Mouse (Mus musculus) hindbrain, embryonic 15.5 days (tissue): ENCODE measurements around the gene Lmo7. TPM values are rescaled to one million over a fixed set of nuclear protein-coding genes. Genes with fewer than 3 reads are reported as not detected.

Experiments
- ATAC-seq: fragments of 200-750 bp; cut with Nextera tagmentation; 2 replicates; pipeline ENCODE4 v1.8.0; 2017; ENCODE audit warnings: low read depth, moderate number of reproducible peaks, moderate TSS enrichment; ENCODE audit not compliant: low FRiP score
- H3K27ac ChIP-seq: fragments of 300-500 bp; sonication (generic); replicated peaks from 2 replicates; pipeline ENCODE4 v1.5.1; 2015; ENCODE audit warnings: mild to moderate bottlenecking, inconsistent platforms
- H3K27me3 ChIP-seq: fragments of 300-500 bp; sonication (generic); 2 replicates; pipeline ENCODE4 v1.6.1; 2015; ENCODE audit warnings: control low read depth, inconsistent platforms
- H3K36me3 ChIP-seq: fragments of 300-500 bp; sonication (generic); 2 replicates; pipeline ENCODE4 v1.6.1; 2015; ENCODE audit warnings: control low read depth, inconsistent platforms
- H3K4me1 ChIP-seq: fragments of 300-500 bp; sonication (generic); replicated peaks from 2 replicates; pipeline ENCODE4 v1.6.1; 2015; ENCODE audit warnings: control low read depth, inconsistent platforms
- H3K4me2 ChIP-seq: fragments of 300-500 bp; sonication (generic); 2 replicates; pipeline ENCODE4 v1.6.1; 2015; ENCODE audit warnings: moderate library complexity, mild to moderate bottlenecking, inconsistent platforms
- H3K4me3 ChIP-seq: fragments of 300-500 bp; sonication (generic); 2 replicates; pipeline ENCODE4 v1.5.1; 2015; ENCODE audit warnings: mild to moderate bottlenecking, inconsistent platforms
- H3K9ac ChIP-seq: fragments of 300-500 bp; sonication (generic); 2 replicates; pipeline ENCODE4 v1.6.1; 2015; ENCODE audit warnings: inconsistent platforms
- H3K9me3 ChIP-seq: fragments of 300-500 bp; sonication (generic); 2 replicates; pipeline ENCODE4 v1.6.1; 2016; ENCODE audit warnings: control low read depth, inconsistent platforms
- WGBS: fragments of 180-500 bp; shearing (Covaris S2); methylation state at CpG from one replicate; pipeline ENCODE4 v1.1.7; 2015; 5-methylcytosine and 5-hydroxymethylcytosine counted together
- polyA plus RNA-seq: library from polyadenylated mRNA; unstranded; fragments of >200 nt; fragmentation: Nextera tagmentation; extraction: Ambion mirVana; gene quantifications from 2 replicates; pipeline ENCODE4 v1.2.1, GENCODE M21; 2015

The Lmo7 gene
- polyA plus RNA-seq, result 1.7 TPM in 2 replicates

DNA sequence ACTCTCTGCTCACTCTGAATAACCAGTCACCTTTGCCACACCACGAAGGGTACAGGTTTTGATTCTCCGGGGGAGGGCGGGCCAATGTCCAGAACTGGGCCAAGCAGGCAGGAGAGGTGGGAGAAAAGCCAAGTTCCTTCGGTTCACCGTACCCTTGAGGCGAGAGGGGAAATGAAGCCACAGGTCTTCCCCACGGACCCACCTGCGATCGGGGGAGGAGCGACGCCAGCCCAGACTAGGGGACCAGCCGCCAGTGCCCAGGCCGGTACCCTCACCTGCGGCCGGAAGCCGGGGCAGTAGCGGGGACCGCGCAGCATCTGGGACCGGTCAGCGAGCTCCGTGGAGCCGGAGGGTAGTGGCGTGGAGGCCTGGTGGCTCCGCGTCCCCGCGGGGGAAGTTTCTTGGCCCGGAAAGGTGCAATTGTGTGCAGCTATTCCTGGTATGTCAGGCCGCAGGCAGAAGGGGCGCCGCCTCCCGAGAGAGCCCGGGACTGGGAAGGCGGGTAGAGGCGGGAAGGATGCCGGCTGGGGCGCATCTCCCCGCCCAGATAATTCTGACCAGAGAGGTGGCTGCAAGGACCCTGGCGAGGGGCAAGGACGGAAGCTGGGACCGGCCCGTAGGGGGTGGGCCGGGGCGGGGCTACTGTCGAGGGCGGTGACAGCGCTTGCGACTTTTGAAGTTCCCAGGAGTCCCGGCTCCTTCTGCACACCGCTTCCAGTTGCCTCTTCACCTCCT, at the start of gene Lmo7, which contains the start of gene Gm9922:
Lmo7 (plus strand) TSS at position 721 of the 735 bp plus-strand sequence.
Gm9922 (minus strand) TSS at position 578 of the 735 bp plus-strand sequence.
- Histone ChIP-seq H3K36me3 (no peaks in the 10 kb centered on the region), H3K9me3 (no peaks in the 10 kb centered on the region), H3K9ac (peak within 1 kb of the TSS; percentile 56), H3K27ac (no peak within 1 kb of the TSS), H3K4me1 (peaks cover 24% of the 10 kb centered on the region), H3K27me3 (peaks cover 35% of the 10 kb centered on the region), H3K4me3 (peak within 1 kb of the TSS; percentile 53), H3K4me2 (peak within 1 kb of the TSS; percentile 100)
- 1% methylated on average over 48 of the region's 51 CpGs for WGBS
- ATAC-seq, result peak; percentile 81

GRCm38 (mm10) chr14:101687696-101688095, 42.1 kb upstream of the Lmo7 start:
- H3K27ac ChIP-seq, result no peak overlapping the region
- no peak for ATAC-seq
- no peaks in the 10 kb centered on the region for H3K9me3 ChIP-seq
- H3K4me3 ChIP-seq, result no peak overlapping the region
- H3K4me1 ChIP-seq, result no peaks in the 10 kb centered on the region
- H3K4me2 ChIP-seq, result no peak overlapping the region
- no peaks in the 10 kb centered on the region for H3K27me3 ChIP-seq
- peaks cover 21% of the 10 kb centered on the region for H3K36me3 ChIP-seq
- no peak overlapping the region for H3K9ac ChIP-seq
- WGBS, result 90% methylated on average over 6 of the region's 6 CpGs

DNA sequence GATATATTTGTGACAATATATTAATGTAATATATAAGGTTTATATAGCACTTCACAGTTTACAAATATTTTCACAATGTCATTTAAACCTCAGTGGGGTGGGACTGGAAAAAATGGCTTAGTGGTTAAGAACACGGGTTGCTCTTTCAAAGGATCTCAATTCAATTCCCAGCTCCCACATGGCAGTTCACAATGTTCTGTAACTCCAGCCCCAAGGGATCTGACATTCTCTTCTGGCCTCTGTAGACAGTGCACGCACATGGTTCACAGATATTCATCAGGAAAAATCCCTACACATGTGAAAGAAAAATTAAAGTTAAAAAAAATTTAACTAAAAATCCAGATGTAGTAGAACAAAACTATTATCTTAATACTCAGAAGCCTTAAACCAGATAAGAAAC, 41.4 kb upstream of the Lmo7 start:
- Histone ChIP-seq H3K4me2 (no peak overlapping the region), H3K9ac (no peak overlapping the region), H3K9me3 (no peaks in the 10 kb centered on the region), H3K4me1 (no peaks in the 10 kb centered on the region), H3K36me3 (peaks cover 19% of the 10 kb centered on the region), H3K4me3 (no peak overlapping the region), H3K27ac (no peak overlapping the region), H3K27me3 (no peaks in the 10 kb centered on the region)
- ATAC-seq, result no peak
- 77% methylated on average over 2 of the region's 2 CpGs for WGBS

GRCm38 (mm10) chr14:101704479-101704878, 25.3 kb upstream of the Lmo7 start:
- H3K9ac ChIP-seq, result no peak overlapping the region
- no peak overlapping the region for H3K4me2 ChIP-seq
- no peaks in the 10 kb centered on the region for H3K27me3 ChIP-seq
- 84% methylated on average over 4 of the region's 4 CpGs for WGBS
- no peaks in the 10 kb centered on the region for H3K9me3 ChIP-seq
- H3K4me1 ChIP-seq, result no peaks in the 10 kb centered on the region
- H3K4me3 ChIP-seq, result no peak overlapping the region
- H3K27ac ChIP-seq, result no peak overlapping the region
- no peak for ATAC-seq
- no peaks in the 10 kb centered on the region for H3K36me3 ChIP-seq

GRCm38 (mm10) chr14:101707088-101707487, 22.7 kb upstream of the Lmo7 start:
- 98% methylated on average over 5 of the region's 5 CpGs for WGBS
- no peak overlapping the region for H3K27ac ChIP-seq
- no peak for ATAC-seq
- H3K27me3 ChIP-seq, result no peaks in the 10 kb centered on the region
- no peak overlapping the region for H3K4me2 ChIP-seq
- no peak overlapping the region for H3K4me3 ChIP-seq
- no peaks in the 10 kb centered on the region for H3K4me1 ChIP-seq
- H3K9me3 ChIP-seq, result no peaks in the 10 kb centered on the region
- H3K9ac ChIP-seq, result no peak overlapping the region
- H3K36me3 ChIP-seq, result no peaks in the 10 kb centered on the region

DNA sequence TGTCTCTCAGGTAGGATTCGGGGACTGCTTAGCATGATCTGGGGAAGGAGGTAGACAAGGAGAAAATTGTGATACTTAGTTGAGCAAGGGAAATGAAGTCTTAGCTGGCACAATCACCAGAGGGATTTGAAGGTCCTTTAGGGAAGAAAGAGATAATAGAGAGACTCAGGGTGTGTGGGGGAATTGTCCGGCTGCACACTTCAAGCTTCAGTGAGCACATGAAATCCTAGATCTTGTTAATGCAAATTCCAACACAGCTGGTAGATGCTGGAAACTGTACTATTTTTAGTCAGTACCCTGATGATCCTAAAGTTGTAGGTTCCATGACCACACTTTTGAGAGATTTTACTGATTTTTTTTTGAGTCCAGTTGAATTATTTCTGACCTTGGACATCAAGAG, 15.3 kb upstream of the Lmo7 start:
- Histone ChIP-seq H3K27me3 (no peaks in the 10 kb centered on the region), H3K9ac (no peak overlapping the region), H3K36me3 (no peaks in the 10 kb centered on the region), H3K27ac (no peak overlapping the region), H3K4me3 (no peak overlapping the region), H3K4me1 (no peaks in the 10 kb centered on the region), H3K9me3 (no peaks in the 10 kb centered on the region), H3K4me2 (no peak overlapping the region)
- no peak for ATAC-seq
- 56% methylated on average over 2 of the region's 2 CpGs for WGBS

DNA sequence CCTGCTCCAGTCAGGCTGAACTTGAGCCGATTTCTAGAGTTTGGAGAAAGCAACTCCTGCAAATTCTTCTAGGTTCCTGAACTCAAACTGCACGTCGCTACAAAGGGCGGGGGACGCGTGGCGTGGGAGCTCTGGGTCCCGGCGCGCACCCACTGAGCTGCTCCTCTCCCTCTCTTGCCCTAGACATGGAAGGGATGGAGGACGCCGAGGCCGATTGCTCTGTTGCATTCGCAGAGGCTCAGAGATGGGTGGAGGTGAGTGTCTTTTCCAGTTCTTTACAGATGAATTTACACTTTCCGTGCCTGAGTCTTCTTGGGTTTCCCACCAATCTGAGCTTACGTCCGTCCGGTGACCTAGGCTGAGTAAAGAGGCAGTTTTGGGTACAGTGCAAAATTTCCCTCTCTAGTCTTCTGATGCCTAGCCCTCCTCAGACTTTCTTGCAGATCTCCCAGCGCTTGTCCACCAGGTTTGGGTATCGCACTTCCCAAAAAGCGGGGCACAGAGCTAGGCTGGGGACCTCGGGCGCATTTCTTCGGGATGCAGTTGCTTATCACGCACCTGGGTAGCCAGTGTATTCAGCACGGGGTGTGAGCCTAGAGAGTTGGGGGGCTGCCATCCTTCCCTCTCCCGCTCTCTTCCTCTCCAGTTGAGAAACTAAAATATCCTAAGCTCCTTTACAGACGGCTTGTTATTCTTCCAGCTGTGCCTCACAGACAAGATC, 375 bp downstream of the Lmo7 start:
- H3K9ac ChIP-seq, result peak overlapping the region; percentile 56
- ATAC-seq, result peak; percentile 43; the same call in 1 of the 2 replicates
- under 1% methylated on average over 28 of the region's 28 CpGs for WGBS

DNA sequence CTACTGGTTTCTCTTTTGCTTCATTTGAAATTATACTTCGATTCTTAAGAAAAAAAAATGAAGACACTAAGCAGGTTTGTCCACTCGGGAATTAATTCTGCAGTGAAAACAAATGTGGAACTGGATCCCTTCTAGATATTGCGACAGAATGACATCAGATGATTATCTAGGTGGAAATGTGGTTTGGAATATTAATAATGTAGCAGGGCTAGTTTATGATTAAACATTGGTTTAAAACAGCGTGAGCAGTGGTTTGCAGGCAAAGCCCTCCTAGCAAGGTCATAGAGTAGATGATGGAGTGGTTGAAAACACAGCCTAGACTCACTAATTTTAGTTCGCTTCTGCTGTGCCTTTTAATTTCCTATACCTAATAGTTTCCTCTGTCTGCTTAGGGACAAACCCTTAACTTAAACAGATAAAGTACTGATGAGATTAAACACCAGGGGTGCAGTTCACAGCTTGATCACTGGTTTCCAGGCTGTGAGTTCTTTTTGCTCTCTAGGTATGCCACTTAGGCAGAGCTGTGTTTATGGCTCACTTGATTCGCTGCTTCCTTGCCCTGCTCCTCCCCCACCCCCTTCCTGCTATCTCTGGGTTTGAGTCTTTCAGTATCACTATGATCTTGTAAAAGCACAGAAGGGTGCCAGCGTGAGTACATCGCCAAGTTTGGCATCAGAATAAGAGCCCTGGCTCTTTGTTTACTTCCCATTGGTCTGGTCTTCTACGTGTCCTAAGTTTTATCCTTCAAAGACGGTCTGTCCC, 4.0 kb downstream of the Lmo7 start:
- H3K4me2 ChIP-seq, result no peak overlapping the region

More for the DNA sequence above, 375 bp downstream of the Lmo7 start:
- peaks cover 24% of the 10 kb centered on the region for H3K4me1 ChIP-seq
- H3K4me2 ChIP-seq, result peak overlapping the region; percentile 100
- H3K27ac ChIP-seq, result no peak overlapping the region
- no peaks in the 10 kb centered on the region for H3K36me3 ChIP-seq
- peaks cover 35% of the 10 kb centered on the region for H3K27me3 ChIP-seq
- peak overlapping the region; percentile 53 for H3K4me3 ChIP-seq
- no peaks in the 10 kb centered on the region for H3K9me3 ChIP-seq

GRCm38 (mm10) chr14:101737501-101737900, 7.7 kb downstream of the Lmo7 start:
- Histone ChIP-seq H3K4me2 (no peak overlapping the region), H3K4me3 (no peak overlapping the region), H3K27me3 (no peaks in the 10 kb centered on the region), H3K27ac (no peak overlapping the region), H3K9me3 (no peaks in the 10 kb centered on the region), H3K4me1 (0 out of 2 replicates have a peak, but pooled peaks cover 3% of the 10 kb centered on the region), H3K9ac (no peak overlapping the region), H3K36me3 (no peaks in the 10 kb centered on the region)
- 87% methylated on average over 4 of the region's 4 CpGs for WGBS
- no peak for ATAC-seq

More for the DNA sequence above, 4.0 kb downstream of the Lmo7 start:
- Histone ChIP-seq H3K27ac (no peak overlapping the region), H3K36me3 (no peaks in the 10 kb centered on the region), H3K9ac (no peak overlapping the region), H3K4me1 (peaks cover 21% of the 10 kb centered on the region), H3K4me3 (no peak overlapping the region), H3K27me3 (peaks cover 23% of the 10 kb centered on the region), H3K9me3 (no peaks in the 10 kb centered on the region)
- 31% methylated on average over 10 of the region's 10 CpGs for WGBS
- ATAC-seq, result no peak

GRCm38 (mm10) chr14:101746635-101747034, 16.9 kb downstream of the Lmo7 start:
- H3K4me1 ChIP-seq, result no peaks in the 10 kb centered on the region
- no peak overlapping the region for H3K4me2 ChIP-seq
- H3K27ac ChIP-seq, result no peak overlapping the region
- H3K4me3 ChIP-seq, result no peak overlapping the region
- H3K36me3 ChIP-seq, result no peaks in the 10 kb centered on the region
- H3K9ac ChIP-seq, result no peak overlapping the region
- no peak for ATAC-seq
- no peaks in the 10 kb centered on the region for H3K27me3 ChIP-seq
- WGBS, result 93% methylated on average over 3 of the region's 3 CpGs
- no peaks in the 10 kb centered on the region for H3K9me3 ChIP-seq

DNA sequence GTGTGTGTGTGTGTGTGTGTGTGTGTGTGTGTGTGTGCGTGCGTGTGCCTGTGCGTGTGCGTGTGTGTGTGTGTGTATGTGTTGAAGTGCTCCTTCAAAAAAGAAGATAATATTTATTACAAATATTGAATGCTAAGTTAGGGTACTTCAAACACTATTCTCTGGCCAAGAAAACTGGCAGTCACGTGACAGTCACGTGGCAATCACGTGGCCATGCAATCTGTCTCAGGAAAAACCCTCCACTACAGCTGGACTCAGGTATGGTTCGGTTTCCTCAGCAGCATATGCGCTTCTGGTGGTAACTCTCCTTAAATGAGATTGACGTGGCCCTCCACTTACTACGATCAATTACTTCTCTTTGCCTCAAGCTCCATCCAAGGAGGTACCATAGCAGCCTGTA, 18.1 kb downstream of the Lmo7 start:
- WGBS, result 93% methylated on average over 11 of the region's 11 CpGs
- H3K4me1 ChIP-seq, result no peaks in the 10 kb centered on the region
- H3K9ac ChIP-seq, result no peak overlapping the region
- no peak overlapping the region for H3K27ac ChIP-seq
- H3K27me3 ChIP-seq, result no peaks in the 10 kb centered on the region
- ATAC-seq, result no peak
- H3K4me2 ChIP-seq, result no peak overlapping the region
- no peaks in the 10 kb centered on the region for H3K9me3 ChIP-seq
- H3K36me3 ChIP-seq, result no peaks in the 10 kb centered on the region
- H3K4me3 ChIP-seq, result no peak overlapping the region

GRCm38 (mm10) chr14:101748436-101748835, 18.7 kb downstream of the Lmo7 start:
- Histone ChIP-seq H3K9me3 (no peaks in the 10 kb centered on the region), H3K4me3 (no peak overlapping the region), H3K9ac (no peak overlapping the region), H3K4me1 (no peaks in the 10 kb centered on the region), H3K4me2 (no peak overlapping the region), H3K27me3 (no peaks in the 10 kb centered on the region), H3K27ac (no peak overlapping the region), H3K36me3 (no peaks in the 10 kb centered on the region)
- ATAC-seq, result no peak
- 90% methylated on average over 7 of the region's 7 CpGs for WGBS
